Mouse (Mus musculus): Measurements from ENCODE around the gene Mrps16.

DNA sequence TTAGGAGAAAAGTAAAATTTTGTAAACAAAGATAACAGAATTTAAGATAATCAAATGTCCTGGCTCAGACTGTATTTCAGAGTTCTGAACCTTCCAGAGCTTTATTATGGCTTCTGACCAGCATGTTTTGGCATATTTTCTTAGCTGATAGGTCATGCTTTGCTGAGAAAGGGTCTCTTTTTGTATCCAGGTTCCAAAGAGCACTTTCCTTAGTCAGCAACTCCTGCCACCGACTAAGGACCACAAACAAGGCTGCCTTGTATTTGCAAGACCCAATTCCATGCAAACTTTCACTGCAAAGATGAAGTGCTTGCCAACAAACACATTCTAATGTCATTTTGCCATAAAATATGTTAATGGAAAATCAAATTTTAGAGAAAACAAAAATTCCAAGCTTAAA, 36.4 kb upstream of the Mrps16 start:
- TF ChIP-seq CTCF (IDR thresholded peaks at IDR 0.05; ENCODE audit: extremely low read depth, insufficient read depth, low read length) (no peak), POLR2A (IDR thresholded peaks at IDR 0.05; ENCODE audit: extremely low read depth, insufficient read depth, low read length) (no peak)

Measured in cortical plate, adult 2 months (tissue).